Mouse (Mus musculus) right cerebral cortex, postnatal 10 days (tissue): ENCODE measurements around the gene Bcl9.

Experiments
- DNase-seq, 2 experiments: peaks; one replicate each; pipeline ENCODE4 v3.0.0; 2021; ENCODE audit warnings: low spot score in 2 of 2

The Bcl9 gene

DNA sequence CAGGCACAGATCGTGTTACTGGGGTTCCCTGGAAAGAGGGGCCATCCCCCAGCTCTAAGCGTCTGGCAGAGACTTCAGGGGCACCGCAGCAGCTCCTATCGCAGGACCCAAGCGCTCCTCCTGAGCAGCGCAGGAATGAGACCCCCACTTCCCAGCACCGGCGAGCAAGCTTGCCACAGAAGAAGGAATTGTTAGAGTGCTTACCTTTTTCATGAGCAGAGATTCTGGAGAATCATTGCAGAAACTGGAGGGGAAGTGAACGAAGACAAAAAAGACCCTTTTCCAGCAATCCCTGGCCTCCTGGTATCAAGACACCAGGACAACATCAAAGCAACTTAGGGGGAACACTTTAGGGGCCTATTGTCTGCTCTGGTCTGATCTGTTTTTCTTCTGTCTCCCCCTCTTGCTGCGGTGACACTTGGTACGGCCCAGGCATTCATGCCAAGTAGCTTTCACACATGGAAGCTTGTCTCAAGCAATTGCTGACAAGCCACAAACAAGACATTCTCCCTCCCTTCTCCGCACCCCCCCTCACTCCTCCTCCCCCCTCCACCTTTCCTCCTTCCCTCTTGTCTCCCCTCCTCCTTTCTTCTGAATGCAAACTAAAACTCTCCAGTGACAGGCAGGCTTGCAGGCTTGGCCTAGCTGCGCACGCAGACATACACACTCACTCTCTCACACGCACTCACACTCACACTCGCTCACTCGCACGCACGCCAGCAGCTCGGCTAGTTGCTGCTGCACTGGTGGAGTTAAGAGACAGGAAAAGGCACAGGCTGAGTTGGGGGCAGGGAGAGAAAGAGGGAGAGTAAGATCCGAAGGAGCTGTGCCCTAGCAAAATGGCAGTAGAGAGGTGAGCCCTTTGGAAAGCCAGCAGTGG, at the start of gene Bcl9:
Bcl9 (minus strand) TSS at position 365 of the 880 bp plus-strand sequence.
- DNase-seq = peak; percentile 92 to 95

DNA sequence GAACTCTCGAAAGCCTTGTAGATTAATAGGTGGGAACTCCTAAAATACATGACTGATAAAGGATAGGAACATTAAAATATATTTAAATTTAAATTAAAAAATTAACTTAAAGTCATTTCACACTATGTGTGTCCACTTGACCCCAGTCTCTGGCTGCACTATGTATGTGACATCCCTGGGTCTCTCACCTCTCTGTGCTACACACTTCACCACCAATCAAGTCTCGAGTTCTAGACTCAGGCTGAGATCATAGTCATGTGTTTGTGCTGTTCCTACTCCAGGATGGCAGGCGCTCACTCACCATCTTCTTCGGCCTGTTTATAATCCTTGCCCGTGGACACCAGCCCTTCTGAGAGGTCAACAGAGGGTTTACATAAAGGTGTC, 41.5 kb upstream of the Bcl9 start:
- DNase-seq = no peak

DNA sequence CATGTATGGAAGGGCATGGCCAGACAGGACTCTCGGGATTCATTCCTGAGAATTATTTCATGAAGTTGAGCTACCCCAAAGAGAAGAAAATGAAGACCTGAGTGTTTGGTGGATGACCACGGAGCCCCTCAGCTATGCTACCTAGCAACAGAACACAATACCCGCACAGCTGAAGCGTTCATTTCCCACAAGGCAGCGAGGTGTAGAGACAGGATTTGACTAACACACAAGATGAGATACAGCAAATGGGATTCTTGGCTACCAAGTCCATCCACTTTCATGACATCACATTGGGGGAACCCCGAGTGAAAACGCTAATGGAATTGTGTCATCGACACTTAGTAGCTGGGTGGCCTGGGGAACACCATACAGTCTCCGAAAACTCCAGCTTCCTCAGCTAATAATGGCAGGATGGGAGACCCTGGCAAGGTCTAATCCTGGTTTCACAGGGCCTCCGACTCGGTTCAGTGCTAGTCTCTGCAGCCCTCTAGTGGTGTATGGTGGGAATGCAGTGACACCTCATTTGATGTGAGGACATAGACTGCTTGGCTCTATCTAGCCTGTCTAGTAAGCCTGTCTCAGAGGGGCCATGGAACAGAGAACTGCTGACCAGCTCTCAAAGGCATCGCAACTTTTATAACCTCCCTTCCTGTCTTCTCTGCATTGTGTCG, 40.9 kb upstream of the Bcl9 start:
- peak; percentile 92 to 94 for DNase-seq

DNA sequence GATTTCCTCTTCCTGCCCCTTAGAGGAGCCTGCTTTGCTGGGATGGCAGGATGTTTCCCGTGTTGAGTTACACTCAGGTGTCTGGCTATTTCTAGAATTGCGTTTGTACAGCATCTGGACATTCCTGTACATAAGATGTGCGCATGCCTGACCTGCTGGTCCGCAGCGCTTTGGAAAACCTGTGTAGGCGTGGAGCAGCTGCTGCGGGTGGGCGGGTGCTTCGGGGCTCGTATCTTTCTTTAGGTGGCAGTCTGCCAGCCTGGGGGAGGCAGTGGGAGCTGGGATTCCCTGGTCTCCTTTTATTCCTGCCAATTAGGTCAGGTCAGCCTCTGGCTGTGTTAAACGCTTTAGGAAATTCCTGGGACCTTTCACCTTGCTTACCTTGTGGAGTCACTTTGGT, 39.6 kb upstream of the Bcl9 start:
- DNase-seq = peak; percentile 68 to 77

DNA sequence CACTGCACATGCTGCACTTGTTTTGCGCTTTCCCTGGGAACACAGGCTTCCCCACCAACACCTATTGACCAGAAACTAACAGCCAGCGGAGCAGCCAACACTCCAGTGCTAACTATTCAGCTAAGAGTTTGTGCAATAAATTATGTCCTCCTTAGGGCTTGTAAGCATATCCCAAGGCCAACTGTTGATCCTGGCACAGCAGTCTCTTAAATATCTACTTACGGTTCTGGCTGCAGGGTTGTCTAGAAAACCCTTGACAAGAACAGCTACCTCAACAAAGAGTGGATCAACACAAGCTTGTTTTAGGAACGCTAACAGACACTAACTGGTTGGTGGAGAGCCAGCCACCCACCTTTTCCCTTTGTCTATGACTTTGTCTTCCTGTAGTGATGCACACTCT, 38.6 kb upstream of the Bcl9 start:
- DNase-seq = no peak

DNA sequence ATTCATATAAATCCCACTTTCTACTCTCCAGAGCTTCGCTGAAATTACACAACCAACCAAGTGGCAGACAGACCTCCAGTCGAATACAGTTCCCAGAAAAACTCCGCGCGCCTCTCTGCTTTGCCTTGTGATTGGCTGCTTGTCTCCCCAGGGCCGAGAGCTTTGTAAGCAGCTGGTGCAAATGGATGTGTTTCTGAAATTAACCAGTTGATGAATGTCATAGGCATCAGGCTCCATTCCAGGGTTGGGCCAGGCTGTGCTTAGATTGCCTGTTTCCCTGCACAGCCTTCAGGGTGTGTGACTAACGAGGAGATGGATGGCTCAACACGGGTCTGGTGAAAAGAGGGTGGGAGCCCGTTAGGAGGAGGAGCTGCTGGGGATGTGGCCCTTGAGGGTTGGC, 36.9 kb upstream of the Bcl9 start:
- DNase-seq = peak; percentile 54 to 64

DNA sequence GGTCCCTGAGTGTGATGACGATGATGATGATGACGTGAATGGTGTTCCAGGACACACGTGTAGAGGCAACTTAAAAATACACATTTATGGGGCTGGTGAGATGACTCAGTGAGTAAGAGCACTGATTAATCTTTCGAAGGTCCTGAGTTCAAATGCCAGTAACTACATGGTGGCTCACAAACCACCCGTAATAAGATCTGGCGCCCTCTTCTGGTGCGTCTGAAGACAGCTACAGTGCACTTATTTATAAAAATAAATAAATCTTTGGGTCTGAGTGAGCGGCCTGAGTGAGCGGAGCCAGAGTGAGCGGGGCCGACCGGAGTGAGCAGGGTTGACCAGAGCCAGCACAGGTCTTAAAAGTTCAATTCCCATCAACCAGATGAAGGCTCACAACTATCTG, 34.5 kb upstream of the Bcl9 start:
- DNase-seq = peak in 1 of 2 experiments; percentile 43

DNA sequence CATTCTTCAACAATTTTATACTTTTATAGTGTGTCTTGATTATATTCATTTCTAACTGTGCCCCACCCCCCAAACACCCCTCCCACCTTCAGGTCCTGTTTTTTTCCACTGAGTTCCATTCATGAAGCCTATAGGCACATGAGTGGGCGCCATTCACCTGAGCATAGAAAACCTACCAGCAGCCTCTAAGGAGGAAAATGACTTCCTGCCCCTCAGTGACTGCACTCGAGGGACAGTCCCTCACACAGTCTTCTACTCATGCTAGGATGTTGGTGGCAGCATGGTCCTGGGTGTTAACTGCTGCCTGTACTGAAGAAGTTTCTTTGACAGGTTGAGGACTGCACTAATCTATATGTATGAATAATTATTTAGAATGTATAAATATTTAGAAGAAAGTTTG, 30.1 kb upstream of the Bcl9 start:
- no peak for DNase-seq

DNA sequence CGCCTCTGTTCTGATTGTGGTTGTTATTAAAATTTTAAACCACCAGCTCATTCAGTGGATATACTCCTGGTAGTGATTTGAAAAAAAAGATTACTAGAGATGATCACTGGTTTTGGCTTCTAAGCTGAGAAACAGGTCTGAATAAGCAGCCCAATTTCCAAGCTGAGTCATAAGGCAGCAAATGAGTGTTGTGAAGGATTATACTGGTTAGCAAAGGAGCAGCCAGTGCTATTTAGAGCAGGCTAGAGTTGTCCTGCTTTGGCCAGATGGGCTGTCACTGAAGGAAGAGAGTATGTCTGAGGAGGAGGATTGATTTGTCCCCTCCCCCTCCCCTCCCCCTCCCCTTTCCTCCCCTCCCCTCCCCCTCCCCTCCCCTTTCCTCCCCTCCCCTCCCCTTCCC, 29.6 kb upstream of the Bcl9 start:
- DNase-seq = no peak

DNA sequence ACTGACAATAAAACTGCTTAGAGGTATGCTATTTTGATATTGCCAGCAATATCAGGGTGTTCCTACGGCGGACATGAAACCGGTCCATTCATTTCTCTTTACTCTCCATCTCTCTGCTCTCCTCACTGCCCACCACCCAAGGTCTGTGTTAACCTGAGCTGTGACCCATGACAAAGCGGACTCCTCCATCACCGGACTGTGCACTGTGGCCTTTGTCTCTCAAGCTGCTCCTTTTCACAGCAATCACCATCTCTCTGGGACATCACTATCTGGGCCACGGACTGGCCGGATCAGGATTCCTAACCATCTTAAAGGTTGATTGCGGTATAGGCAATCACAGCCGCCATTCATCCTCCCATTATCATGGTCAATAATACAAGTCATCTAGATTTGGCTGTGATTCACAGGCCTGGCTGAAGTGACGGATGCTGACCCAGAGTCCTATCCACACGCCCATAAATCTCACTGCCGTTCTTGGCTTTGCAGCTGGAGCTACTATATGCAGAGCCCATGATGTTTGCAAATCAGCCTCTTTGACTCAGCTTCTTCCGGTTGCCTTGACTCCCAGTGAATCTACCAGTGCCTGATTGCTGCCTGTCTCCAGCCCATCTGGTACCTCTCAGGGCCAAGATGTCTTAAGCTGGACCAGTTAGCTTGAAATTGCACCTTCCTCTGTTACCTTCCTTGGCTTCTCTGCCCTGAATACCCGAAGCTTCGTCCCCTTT, 28.1 kb upstream of the Bcl9 start:
- DNase-seq = peak; percentile 37 to 67

DNA sequence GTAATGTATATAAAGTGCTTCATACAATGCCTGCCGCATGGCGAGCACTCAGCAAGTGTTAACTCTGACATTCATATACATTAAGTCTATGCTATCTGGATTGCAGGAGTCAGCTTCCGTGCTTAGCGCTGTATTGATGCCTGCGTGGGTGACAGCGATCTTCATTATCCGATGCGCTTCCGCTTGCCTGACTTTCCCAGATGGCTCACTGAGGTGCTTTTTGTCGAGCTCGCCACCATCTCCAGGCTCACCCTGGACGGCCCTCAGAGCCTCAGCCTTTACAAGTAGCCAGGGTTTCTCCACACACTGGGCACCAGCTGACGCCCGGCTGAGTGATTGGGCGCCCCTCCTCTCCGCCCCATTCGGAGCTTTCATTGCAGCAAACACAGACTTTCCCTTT, 26.3 kb upstream of the Bcl9 start:
- DNase-seq = peak in 1 of 2 experiments; percentile 47

DNA sequence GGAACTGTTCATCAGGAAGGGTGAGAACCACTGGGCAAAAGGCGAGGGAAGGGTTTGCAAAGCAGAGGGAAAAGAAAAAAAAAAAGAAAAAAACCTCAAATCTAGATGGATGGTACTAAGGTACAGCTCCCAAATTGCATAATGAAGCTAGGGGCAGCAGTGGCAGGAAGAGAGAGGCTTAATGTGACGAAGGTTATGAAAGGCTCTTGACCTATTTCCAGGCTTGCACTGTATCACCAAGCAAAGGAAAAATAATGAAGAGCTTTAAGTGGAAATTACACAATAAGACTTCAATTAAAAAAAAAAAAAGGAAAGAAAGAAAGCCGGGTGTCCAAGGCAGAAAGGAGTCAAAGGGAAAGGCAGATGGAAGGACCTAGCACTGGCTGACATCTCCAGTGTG, 19.6 kb upstream of the Bcl9 start:
- no peak for DNase-seq

DNA sequence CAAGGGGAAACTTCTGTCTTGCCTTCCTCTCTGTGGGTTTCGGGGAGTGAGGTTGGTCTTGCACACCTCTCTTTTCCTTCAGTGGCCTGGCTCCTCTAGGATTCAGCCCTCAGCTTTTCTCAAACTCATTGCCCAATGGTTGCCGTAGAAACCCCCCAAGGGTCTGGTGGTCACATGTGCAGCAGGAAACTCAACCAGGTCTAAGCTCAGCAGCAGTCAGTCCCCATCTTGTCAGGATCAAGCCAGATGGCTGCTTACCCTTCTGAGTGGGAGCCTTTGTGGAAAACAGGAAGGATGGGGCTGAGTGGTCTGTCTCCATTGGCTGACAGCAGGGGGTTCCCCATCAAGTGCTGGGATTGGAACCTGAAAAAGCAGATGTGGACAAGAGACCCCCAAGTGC, 15.7 kb upstream of the Bcl9 start:
- DNase-seq = no peak

DNA sequence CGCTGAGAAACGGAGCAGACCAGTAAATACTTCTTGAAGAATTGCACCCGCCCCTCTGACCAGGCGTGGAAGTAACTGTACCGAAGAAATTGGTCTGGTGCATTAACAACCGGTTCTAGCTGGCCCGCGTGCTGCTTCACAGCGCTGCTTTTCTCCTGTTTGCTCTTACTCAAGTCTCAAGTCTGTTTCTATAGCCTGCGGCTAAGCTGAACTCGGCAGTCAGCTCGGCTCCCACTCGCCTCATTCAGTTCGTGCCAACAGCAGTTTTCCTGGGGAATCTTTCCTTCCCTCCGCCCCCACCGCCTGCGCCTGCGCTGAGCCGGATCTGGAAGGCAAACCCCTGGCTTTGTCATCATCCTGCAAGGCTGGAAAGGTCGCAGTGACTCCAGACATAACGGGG, 14.3 kb upstream of the Bcl9 start:
- DNase-seq = peak; percentile 78 to 82

DNA sequence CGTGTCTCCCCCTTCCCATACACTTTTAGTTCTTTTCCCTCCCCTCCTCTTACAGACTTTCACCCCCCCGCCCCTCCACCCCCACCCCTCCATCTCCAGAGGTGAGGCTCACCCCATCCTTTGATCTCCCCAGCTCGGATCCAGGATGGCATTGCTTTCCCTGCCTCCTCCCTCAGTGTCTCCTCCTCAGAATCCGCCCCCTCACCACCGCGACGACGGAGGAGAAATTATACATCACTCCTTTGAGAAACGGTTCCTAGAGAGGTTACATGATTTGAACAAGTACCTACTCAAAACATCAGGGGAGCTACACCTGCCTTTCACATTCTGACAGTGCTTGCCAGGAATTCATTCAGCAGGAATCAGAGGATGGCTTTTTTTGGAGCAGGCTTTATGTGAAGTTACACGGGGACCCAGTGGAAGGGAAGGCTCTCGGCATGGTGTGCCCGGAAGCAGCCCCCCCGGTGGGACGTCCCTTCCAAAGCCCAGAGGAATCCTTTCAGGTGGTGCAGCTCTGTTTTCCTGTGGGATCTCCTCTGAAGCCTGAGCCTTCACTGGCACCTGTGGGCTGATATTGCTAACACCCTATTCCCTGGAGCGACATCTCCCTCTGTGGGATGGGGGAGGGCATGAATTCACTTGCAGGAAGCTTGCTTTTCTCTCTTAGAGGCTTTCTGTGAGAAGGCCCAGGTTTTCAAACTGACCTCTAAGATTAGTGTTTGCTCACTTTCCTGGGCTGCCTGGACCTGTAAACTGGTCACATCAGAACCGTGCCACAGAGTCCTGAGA, 12.2 kb upstream of the Bcl9 start:
- peak in 1 of 2 experiments; percentile 67 for DNase-seq

DNA sequence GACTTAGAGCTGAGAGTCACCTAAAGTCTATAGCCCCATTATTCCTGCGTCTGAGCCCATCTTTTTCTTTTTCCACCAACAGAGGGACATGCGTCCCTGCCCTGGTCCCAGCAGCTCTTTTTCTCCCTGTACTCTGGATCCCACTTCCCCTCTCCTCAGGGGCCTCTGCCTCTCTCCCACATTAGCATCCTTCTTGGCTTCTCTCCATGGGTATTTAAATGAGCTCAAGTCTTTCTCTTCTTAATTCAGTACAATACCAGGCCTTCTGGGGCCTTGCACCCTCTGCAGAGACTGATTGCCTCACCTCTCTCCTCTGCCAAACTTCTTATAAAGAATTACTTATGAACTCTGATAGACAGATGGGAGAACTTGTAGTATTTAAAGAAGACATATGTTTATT, 10.7 kb upstream of the Bcl9 start:
- no peak for DNase-seq

DNA sequence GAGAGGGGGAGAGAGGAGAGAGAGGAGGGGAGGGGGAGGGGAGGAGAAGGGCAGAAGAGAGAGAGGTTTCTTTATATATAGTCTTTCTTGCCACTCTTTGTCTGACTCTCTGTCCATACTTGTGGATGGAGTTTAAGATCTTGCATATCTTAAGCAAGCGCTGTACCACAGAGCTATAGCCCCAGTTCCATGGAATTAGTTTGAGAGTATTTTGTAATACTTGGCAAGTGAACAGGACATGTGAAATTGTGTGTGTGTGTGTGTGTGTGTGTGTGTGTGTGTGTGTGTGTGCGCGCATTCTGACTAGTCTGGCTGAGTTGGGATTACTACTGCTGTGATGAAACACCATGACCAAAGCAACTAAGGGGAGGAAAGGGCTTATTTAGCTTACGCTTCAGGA, 8.2 kb upstream of the Bcl9 start:
- DNase-seq = no peak

DNA sequence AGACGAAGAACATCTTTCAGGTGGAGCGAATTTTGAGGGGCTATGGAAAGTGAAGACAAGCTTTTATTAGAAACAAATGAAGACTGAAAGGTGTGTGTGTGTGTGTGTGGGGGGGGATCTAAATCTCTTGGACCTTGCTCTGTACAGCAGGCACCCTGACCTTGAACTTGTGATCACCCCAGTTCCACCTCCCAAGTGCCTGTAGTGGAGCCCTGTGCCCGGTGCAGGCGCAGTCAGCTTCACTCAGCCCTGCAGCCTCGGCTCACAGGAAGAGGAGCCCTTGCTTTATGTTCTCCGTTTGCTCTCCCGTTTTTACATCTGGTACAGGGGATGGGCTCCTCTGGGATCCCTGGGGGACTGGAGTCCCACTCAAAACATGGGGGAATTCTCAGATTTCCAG, 3.9 kb upstream of the Bcl9 start:
- no peak for DNase-seq

DNA sequence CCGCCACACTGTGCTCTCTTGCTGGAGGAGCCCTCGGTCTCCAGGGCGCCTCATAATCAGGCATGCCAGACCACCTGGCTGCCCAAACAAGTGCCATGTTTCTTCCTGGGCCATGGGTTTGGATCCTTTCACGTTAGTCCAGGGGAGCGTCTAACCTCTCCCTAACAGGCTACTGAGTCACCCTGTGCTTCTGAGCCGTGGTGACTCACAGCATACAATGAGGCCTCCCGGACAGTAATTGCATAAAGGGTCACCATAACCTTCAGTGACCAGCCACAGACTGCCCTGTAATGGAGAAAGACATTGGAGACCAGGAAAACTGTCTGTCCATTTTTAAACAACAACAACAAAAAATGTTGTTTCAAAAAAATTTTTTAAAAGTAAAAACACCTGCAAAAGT, 2.7 kb upstream of the Bcl9 start:
- no peak for DNase-seq

DNA sequence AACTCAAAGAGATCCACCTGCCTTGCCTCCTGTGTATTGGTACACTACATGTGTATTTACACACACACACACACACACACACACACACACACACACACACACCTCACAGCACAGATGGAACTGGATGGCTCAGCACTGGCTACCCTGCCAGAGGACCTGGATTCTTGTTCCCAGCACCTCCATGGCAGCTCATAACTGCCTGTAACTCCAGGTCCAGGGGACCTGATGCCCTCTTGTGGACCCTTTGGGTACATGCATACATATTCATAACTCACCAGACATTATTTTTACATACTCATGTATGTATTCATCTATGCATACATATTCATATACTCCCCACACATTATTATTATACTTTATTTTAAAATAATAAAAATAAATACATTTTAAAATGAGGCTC, 2.2 kb upstream of the Bcl9 start:
- no peak for DNase-seq

DNA sequence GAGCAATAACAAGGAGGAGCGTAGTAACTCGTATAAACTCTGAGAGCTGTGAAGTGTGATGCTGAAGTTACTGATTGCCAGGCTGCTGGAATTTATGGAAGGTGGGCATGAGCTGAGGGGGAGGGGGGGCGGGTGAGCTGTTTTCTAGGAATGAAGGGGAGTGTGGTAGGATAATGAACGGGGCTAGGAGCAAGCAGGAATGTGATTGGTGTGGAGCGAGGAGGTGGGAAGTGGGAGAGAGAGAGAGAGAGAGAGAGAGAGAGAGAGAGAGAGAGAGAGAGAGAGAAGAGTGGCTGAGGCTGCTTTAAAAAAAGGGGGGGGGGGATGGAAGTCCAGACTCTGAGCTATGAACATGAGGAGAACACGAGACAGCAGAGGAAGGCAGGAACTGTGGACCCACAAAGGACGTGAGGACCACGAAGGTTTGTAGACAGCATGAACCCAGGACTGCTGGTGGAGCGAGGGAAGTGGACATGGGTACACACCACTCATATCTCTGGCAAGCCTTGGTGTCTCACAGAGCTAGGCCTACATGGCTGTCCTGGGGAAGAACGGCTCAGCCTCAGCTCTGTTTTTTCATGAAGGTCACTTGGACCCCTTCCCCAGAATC, 1.2 kb upstream of the Bcl9 start:
- DNase-seq = no peak
